Mouse (Mus musculus): ENCODE data around the gene Gabra6. TPM values are rescaled to one million over a fixed set of nuclear protein-coding genes. Genes with fewer than 3 reads are reported as not detected.
A peak's percentile ranks its signal among the peaks of the same experiment; 100 is the strongest.

Gabra6 gene
- not detected in 2 replicates for polyA plus RNA-seq (2016; fragmentation: Nextera tagmentation; extraction: Ambion mirVana)

DNA sequence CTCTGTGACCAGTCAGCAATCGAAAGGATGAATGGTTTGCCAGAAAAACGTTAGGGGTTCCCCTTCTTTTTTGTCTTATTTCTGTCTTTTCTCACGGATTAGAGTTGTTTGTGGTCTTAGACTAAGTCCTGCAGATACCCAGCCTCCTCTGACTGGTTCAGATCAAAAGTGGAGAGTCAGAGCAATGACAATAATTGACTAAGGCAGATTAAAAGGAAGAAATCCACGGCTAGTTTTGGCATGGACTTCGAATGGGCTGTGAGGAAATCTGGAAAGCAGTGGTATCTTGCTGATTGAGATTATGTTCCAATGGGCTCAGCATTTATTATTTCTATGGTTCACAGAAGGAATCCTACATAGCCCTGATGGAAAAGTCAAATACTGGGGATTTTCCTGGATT, at the start of gene Gabra6:
Gene Gabra6, minus strand, starts transcription at position 191 of the 400 bp plus-strand sequence.
- H3K27me3 ChIP-seq (replicated peaks; ENCODE audit: low read depth, poor library complexity, severe bottlenecking): no peaks in the 10 kb centered on the region
- DNase-seq (ENCODE audit: low spot score): no peak
- 71% methylated on average over 5 of the region's 5 CpGs for WGBS
- H3K27ac ChIP-seq (replicated peaks): no peak within 1 kb of the TSS
- no peaks in the 10 kb centered on the region for H3K36me3 ChIP-seq (replicated peaks)
- no peak within 1 kb of the TSS for H3K4me3 ChIP-seq
- H3K4me1 ChIP-seq: no peaks in the 10 kb centered on the region
- no peaks in the 10 kb centered on the region for H3K9me3 ChIP-seq

DNA sequence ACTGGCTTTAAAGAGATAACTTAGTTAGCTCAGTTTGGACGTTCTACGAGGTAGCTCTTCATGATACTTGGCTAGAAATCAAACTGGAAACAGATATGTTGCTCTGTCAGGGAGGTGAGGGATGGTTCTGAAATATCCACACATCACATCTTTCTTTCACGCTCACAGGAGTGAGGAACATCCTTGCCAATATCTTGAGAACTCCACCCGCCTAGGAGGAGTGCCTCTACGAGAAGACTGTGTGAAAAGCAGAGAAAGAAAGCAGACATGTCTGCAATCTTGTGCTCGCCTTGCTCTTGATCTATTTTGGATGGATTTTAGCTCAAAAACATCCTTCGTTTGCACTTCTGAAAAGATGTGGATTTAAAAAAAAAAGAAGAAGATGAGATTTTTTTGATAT, 44.7 kb upstream of the Gabra6 start:
- no peak for DNase-seq (ENCODE audit: low spot score)
- H3K27ac ChIP-seq (replicated peaks): no peak overlapping the region
- 87% methylated on average over 7 of the region's 7 CpGs for WGBS
- no peaks in the 10 kb centered on the region for H3K4me1 ChIP-seq
- no peak overlapping the region for H3K4me3 ChIP-seq
- no peaks in the 10 kb centered on the region for H3K36me3 ChIP-seq (replicated peaks)
- H3K27me3 ChIP-seq (replicated peaks; ENCODE audit: low read depth, poor library complexity, severe bottlenecking): no peaks in the 10 kb centered on the region
- no peaks in the 10 kb centered on the region for H3K9me3 ChIP-seq

DNA sequence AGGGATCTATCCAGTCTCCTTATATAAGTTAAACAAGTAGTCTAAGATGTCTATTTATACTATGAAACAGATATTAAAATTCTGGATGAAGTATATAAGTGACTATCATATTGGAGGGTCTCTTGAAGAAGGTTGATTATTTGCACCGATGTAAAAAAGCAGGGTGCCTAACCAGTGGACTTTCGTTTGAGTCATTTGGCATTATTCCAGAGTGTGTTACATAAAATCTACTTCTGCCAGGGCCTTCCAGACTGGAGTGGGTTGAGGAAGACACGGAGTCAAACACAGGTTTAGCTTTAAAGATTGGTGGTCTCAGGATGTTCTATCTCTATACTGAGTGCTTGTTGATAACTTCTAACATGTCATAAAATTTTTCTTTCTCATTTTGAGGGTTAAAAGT, 11.2 kb upstream of the Gabra6 start:
- no peak for DNase-seq (ENCODE audit: low spot score)
- 88% methylated on average over 3 of the region's 3 CpGs for whole genome bisulfite sequencing
- no peaks in the 10 kb centered on the region for H3K27me3 ChIP-seq (replicated peaks; ENCODE audit: low read depth, poor library complexity, severe bottlenecking)
- no peaks in the 10 kb centered on the region for H3K4me1 ChIP-seq
- no peak overlapping the region for H3K4me3 ChIP-seq
- no peaks in the 10 kb centered on the region for H3K36me3 ChIP-seq (replicated peaks)
- no peaks in the 10 kb centered on the region for H3K9me3 ChIP-seq
- no peak overlapping the region for H3K27ac ChIP-seq (replicated peaks)

DNA sequence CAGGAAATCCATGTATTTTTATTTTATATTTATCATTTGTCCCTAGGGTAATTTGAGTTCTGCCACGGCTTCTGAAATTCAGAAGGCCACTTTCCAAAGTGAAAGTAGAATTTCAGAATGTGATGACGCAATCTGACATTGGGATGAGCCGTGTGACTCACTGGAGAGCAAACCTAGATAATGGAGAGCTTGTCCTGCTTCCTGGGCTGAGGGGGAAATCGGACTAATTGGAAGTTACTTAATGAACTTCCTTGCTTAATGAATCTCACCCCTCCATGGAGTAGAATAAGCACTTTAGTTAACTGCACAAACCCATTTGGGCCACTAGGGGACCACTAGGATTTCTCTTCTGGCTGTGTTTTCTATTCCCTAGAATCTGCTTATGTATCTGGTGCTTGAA, 5.4 kb upstream of the Gabra6 start:
- Histone ChIP-seq H3K36me3 (replicated peaks) (no peaks in the 10 kb centered on the region), H3K4me1 (no peaks in the 10 kb centered on the region), H3K4me3 (no peak overlapping the region), H3K27ac (replicated peaks) (no peak overlapping the region), H3K9me3 (no peaks in the 10 kb centered on the region), H3K27me3 (replicated peaks; ENCODE audit: low read depth, poor library complexity, severe bottlenecking) (no peaks in the 10 kb centered on the region)
- DNase-seq (ENCODE audit: low spot score): no peak
- WGBS: 82% methylated on average over 4 of the region's 4 CpGs

DNA sequence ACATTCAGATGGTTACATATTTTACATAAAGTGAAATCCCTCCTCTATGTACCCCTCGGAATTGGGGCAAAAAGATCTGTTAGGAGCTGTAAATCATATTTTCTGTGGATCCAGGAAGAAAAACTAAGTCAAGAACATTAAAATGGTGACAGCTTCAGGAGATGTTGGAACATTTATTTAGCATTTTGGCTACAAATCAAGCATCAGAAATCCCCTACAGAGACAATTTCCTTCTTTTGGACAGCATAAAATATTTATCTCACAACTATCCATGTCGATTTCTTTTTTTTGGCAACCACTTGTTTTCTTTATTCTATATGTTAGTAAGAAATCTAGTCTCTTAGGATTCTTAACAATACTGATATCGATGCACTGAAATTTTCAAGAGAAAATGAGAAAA, 688 bp upstream of the Gabra6 start:
- Histone ChIP-seq H3K27me3 (replicated peaks; ENCODE audit: low read depth, poor library complexity, severe bottlenecking) (no peaks in the 10 kb centered on the region), H3K27ac (replicated peaks) (no peak overlapping the region), H3K36me3 (replicated peaks) (no peaks in the 10 kb centered on the region), H3K4me1 (no peaks in the 10 kb centered on the region), H3K4me3 (no peak overlapping the region), H3K9me3 (no peaks in the 10 kb centered on the region)
- 89% methylated on average over 3 of the region's 3 CpGs for WGBS
- DNase-seq (ENCODE audit: low spot score): no peak

DNA sequence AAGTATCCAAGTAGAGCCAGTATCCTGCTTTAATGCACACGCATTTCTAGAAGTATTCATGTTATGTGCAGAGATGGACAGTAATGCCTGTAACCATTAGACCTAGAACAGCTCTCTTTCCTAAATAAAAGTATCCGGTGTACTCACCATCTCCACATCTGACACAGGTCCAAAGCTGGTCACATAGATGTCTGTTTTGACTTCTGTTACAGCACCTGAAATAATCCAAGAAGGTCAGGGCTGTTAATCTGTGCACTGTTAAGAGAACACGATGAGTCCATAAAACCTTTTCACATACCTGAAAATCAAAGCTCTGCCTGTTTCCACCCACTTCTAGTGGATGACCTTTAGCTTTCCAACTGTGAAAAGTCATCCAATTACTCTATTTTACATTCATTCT, 1.4 kb downstream of the Gabra6 start:
- no peaks in the 10 kb centered on the region for H3K36me3 ChIP-seq (replicated peaks)
- no peak overlapping the region for H3K27ac ChIP-seq (replicated peaks)
- peaks cover 4% of the 10 kb centered on the region for H3K4me1 ChIP-seq
- H3K9me3 ChIP-seq: no peaks in the 10 kb centered on the region
- H3K27me3 ChIP-seq (replicated peaks; ENCODE audit: low read depth, poor library complexity, severe bottlenecking): no peaks in the 10 kb centered on the region
- no peak overlapping the region for H3K4me3 ChIP-seq
- 89% methylated on average over 3 of the region's 3 CpGs for WGBS
- no peak for DNase-seq (ENCODE audit: low spot score)

DNA sequence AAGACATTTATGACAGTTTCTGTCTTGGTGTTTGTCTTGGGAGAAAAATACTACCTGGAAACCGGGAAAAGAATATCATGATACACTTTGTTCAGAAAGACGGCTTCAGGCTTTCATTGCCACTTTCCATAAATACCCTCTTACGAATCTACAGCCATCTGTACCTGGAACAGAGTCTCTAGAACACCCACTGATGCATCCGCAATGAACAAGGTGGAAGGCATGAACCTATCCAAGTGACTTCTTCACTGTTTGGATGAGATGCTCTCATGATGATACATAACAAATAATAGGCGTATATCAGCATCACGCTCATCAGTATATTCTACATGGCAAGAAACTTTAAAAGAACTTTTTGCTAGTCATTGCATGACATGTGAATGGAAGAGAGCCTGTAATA, 1.8 kb downstream of the Gabra6 start:
- no peaks in the 10 kb centered on the region for H3K9me3 ChIP-seq
- DNase-seq (ENCODE audit: low spot score): no peak
- peaks cover 4% of the 10 kb centered on the region for H3K4me1 ChIP-seq
- H3K4me3 ChIP-seq: no peak overlapping the region
- H3K27ac ChIP-seq (replicated peaks): no peak overlapping the region
- H3K27me3 ChIP-seq (replicated peaks; ENCODE audit: low read depth, poor library complexity, severe bottlenecking): no peaks in the 10 kb centered on the region
- 90% methylated on average over 6 of the region's 6 CpGs for WGBS
- no peaks in the 10 kb centered on the region for H3K36me3 ChIP-seq (replicated peaks)

DNA sequence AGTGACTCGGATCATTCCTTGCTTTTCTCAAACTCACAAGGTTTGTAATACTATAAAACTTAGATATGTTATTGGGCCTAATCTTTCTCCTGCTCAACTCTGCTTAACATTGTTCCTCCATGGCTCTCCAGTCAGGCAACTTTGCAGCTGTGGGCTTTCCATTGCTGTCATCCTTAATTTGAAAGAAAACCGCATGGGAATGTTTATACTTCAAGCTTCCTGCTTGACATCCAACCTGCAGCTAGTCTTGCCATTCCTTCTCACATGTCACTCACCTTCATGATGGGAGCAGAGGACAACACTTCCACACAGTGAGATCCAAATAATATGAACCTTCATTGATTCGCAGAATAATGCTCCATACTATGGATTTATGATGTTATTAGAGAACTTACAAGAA, 2.9 kb downstream of the Gabra6 start:
- Histone ChIP-seq H3K9me3 (no peaks in the 10 kb centered on the region), H3K4me1 (peaks cover 4% of the 10 kb centered on the region), H3K27me3 (replicated peaks; ENCODE audit: low read depth, poor library complexity, severe bottlenecking) (no peaks in the 10 kb centered on the region), H3K27ac (replicated peaks) (no peak overlapping the region), H3K4me3 (no peak overlapping the region), H3K36me3 (replicated peaks) (no peaks in the 10 kb centered on the region)
- DNase-seq (ENCODE audit: low spot score): no peak
- 81% methylated on average over 3 of the region's 3 CpGs for WGBS

DNA sequence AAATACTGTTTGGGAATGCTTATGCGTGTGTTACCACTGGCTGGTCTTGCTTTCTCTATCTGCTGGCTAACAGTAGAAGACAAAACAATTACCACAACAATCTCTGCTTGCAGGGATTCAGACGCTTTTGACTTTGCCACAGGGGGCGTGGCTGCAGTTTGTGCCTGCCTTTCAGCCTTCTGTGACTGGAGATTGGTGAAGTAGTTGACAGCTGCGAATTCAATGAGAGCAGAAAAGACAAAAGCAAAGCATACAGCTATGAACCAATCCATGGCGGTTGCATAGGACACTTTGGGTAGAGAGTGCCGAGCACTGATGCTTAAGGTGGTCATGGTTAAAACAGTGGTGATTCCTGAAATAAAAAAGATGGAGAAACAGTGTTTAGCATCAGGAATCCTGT, 6.0 kb downstream of the Gabra6 start:
- 19% methylated on average over 6 of the region's 6 CpGs for WGBS
- Histone ChIP-seq H3K9me3 (no peaks in the 10 kb centered on the region), H3K4me3 (no peak overlapping the region), H3K4me1 (peaks cover 4% of the 10 kb centered on the region), H3K27ac (replicated peaks) (no peak overlapping the region), H3K36me3 (replicated peaks) (no peaks in the 10 kb centered on the region), H3K27me3 (replicated peaks; ENCODE audit: low read depth, poor library complexity, severe bottlenecking) (no peaks in the 10 kb centered on the region)
- peak; percentile 28 for DNase-seq (ENCODE audit: low spot score)

DNA sequence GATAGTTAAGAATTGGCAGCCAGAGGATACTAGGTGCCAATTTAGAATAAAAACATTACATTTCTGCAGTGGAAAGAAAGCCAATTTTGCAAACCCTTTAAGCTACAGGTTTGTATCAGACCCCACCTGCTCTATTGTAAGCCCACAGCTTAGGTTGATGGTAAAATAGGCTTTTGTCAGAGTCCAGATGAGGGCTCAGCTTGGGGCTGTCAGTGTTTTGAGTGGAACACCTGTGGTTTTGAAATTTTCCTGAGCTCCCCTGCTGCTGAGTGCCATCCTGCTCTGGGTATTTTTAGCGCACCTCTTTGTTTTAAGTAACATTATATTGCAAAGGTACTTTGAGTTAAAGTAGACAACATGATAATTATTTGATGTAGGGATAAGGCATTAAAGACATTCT, 10.0 kb downstream of the Gabra6 start:
- WGBS: 57% methylated on average over 1 of the region's 1 CpGs
- Histone ChIP-seq H3K36me3 (replicated peaks) (no peaks in the 10 kb centered on the region), H3K27me3 (replicated peaks; ENCODE audit: low read depth, poor library complexity, severe bottlenecking) (no peaks in the 10 kb centered on the region), H3K27ac (replicated peaks) (no peak overlapping the region), H3K9me3 (no peaks in the 10 kb centered on the region), H3K4me3 (no peak overlapping the region), H3K4me1 (peaks cover 4% of the 10 kb centered on the region)
- no peak for DNase-seq (ENCODE audit: low spot score)

DNA sequence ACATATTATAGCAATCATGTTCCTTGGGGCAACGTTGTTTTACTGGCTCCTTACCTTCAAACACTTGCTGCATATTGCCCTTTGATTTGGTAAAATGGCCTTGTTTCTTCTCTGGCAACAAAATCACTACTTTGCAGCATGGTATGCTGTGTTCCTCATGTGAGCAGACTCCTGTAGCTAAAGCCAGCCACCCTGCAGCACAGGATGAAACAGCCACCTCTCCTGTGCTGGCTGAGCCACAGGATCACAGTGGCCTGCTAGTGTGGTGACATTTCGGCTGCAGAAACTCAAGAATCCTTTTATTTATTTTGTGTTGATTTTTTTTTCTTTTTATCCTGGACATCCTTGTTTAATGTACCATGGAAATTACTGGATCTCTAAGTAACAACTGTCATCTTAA, 11.8 kb downstream of the Gabra6 start:
- Histone ChIP-seq H3K4me3 (no peak overlapping the region), H3K36me3 (replicated peaks) (no peaks in the 10 kb centered on the region), H3K27ac (replicated peaks) (no peak overlapping the region), H3K27me3 (replicated peaks; ENCODE audit: low read depth, poor library complexity, severe bottlenecking) (no peaks in the 10 kb centered on the region), H3K4me1 (no peaks in the 10 kb centered on the region), H3K9me3 (no peaks in the 10 kb centered on the region)
- 81% methylated on average over 2 of the region's 2 CpGs for WGBS
- no peak for DNase-seq (ENCODE audit: low spot score)

DNA sequence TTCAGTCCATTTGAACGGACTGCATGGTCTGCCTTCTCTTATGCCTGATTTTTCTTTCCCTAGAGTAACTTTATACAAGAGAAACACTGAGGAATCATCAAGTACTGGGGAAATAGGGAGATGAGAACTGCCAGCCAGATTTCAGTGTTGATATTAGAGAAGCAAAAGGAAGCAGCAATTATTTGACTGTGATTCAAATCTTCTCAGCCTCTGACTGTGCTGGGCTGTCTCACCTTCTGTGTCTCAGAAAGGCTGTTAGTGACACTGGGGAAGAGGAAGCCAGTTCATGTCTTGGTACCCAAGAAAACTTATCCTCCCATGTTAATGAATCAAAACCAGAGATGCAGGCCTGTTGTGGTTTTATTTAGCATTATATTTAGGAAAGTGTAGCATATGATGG, 14.8 kb downstream of the Gabra6 start:
- no peak overlapping the region for H3K4me3 ChIP-seq
- 90% methylated on average over 1 of the region's 1 CpGs for WGBS
- no peaks in the 10 kb centered on the region for H3K4me1 ChIP-seq
- no peaks in the 10 kb centered on the region for H3K36me3 ChIP-seq (replicated peaks)
- no peaks in the 10 kb centered on the region for H3K9me3 ChIP-seq
- no peaks in the 10 kb centered on the region for H3K27me3 ChIP-seq (replicated peaks; ENCODE audit: low read depth, poor library complexity, severe bottlenecking)
- no peak for DNase-seq (ENCODE audit: low spot score)
- no peak overlapping the region for H3K27ac ChIP-seq (replicated peaks)

DNA sequence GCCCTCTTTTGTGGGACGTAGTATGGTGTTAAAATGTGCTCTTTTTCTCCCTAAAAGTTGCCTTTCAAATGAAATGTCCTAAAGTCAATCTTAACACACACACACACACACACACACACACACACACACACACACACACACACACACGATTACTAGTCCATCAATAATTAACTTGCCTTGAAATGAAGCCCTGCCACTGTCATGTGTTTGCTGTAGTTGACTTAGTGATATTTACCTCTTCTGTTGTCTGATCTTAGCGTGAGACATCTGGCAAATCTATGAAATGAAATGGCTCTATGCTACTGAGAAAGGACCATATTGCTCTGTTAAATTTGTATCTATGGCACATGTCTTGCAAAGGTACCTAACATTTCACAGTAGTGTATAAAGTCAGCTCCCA, 61.9 kb downstream of the Gabra6 start:
- WGBS: 88% methylated on average over 3 of the region's 3 CpGs

More for the DNA sequence above, 61.9 kb downstream of the Gabra6 start:
- DNase-seq (ENCODE audit: low spot score): no peak
- H3K27ac ChIP-seq (replicated peaks): no peak overlapping the region
- no peak overlapping the region for H3K4me3 ChIP-seq
- H3K36me3 ChIP-seq (replicated peaks): no peaks in the 10 kb centered on the region
- no peaks in the 10 kb centered on the region for H3K9me3 ChIP-seq
- no peaks in the 10 kb centered on the region for H3K4me1 ChIP-seq
- H3K27me3 ChIP-seq (replicated peaks; ENCODE audit: low read depth, poor library complexity, severe bottlenecking): no peaks in the 10 kb centered on the region
